Mouse (Mus musculus) stomach, postnatal 0 days (tissue): ENCODE measurements around the gene Inca1. TPM values are rescaled to one million over a fixed set of nuclear protein-coding genes. Genes with fewer than 3 reads are reported as not detected.

ENCODE experiments used
- ATAC-seq: fragments of 200-750 bp; cut with Nextera tagmentation; 2 replicates; pipeline ENCODE4 v1.8.0; 2017; ENCODE audit not compliant: low FRiP score, low TSS enrichment
- DNase-seq: peaks from one replicate; pipeline ENCODE4 v3.0.0-alpha.2; 2016; ENCODE audit warnings: low spot score
- H3K27ac ChIP-seq: fragments of 300-500 bp; sonication (generic); replicated peaks from 2 replicates; pipeline ENCODE4 v1.5.1; 2014; ENCODE audit warnings: mild to moderate bottlenecking, control low read depth
- H3K27me3 ChIP-seq: fragments of 300-500 bp; sonication (generic); 2 replicates; pipeline ENCODE4 v1.6.1; 2014; ENCODE audit warnings: low read length; ENCODE audit not compliant: control insufficient read depth, insufficient read depth
- H3K36me3 ChIP-seq: fragments of 300-500 bp; sonication (generic); 2 replicates; pipeline ENCODE4 v1.6.1; 2014; ENCODE audit warnings: low read length, mixed read lengths; ENCODE audit not compliant: control insufficient read depth, insufficient read depth
- H3K4me1 ChIP-seq: fragments of 300-500 bp; sonication (generic); replicated peaks from 2 replicates; pipeline ENCODE4 v1.6.1; 2014; ENCODE audit warnings: antibody characterized with exemption; ENCODE audit not compliant: control insufficient read depth, insufficient read depth
- H3K4me2 ChIP-seq: fragments of 300-500 bp; sonication (generic); replicated peaks from 2 replicates; pipeline ENCODE4 v1.6.1; 2014; ENCODE audit warnings: low read depth, mild to moderate bottlenecking, control low read depth, moderate library complexity
- H3K4me3 ChIP-seq: fragments of 300-500 bp; sonication (generic); 2 replicates; pipeline ENCODE4 v1.5.1; 2014; ENCODE audit warnings: low read depth, low read length, control low read depth
- H3K9ac ChIP-seq: fragments of 300-500 bp; sonication (generic); 2 replicates; pipeline ENCODE4 v1.6.1; 2014; ENCODE audit warnings: mild to moderate bottlenecking, low read length, control low read depth, mixed read lengths
- H3K9me3 ChIP-seq: fragments of 300-500 bp; sonication (generic); 2 replicates; pipeline ENCODE4 v1.6.1; 2016; ENCODE audit warnings: low read length; ENCODE audit not compliant: control insufficient read depth
- CTCF ChIP-seq: IDR thresholded peaks from 2 replicates; pipeline ENCODE4 v1.5.1; 2016; ENCODE audit warnings: antibody characterized with exemption, low read depth, mild to moderate bottlenecking, moderate library complexity
- EP300 ChIP-seq: optimal IDR thresholded peaks from 2 replicates; pipeline ENCODE3; 2016; ENCODE audit warnings: antibody characterized with exemption
- WGBS: fragments of 180-500 bp; shearing (Covaris S2); extraction: QIAGEN DNeasy Blood & Tissue Kit; methylation state at CpG from one replicate; pipeline ENCODE4 v1.1.7; 2014; 5-methylcytosine and 5-hydroxymethylcytosine counted together
- polyA plus RNA-seq: library from polyadenylated mRNA; unstranded; fragments of >200 nt; fragmentation: Nextera tagmentation; extraction: Ambion mirVana; gene quantifications from 2 replicates; pipeline ENCODE4 v1.2.1, GENCODE M21; 2015

The Inca1 gene
- polyA plus RNA-seq, 1 experiment from 2014 or later: 1.6 TPM

GRCm38 (mm10) chr11:70726585-70726984, 26.6 kb upstream of the Inca1 start:
- peaks cover 32% of the 10 kb centered on the region for H3K36me3 ChIP-seq
- WGBS: 84% methylated on average over 2 of the region's 2 CpGs

DNA sequence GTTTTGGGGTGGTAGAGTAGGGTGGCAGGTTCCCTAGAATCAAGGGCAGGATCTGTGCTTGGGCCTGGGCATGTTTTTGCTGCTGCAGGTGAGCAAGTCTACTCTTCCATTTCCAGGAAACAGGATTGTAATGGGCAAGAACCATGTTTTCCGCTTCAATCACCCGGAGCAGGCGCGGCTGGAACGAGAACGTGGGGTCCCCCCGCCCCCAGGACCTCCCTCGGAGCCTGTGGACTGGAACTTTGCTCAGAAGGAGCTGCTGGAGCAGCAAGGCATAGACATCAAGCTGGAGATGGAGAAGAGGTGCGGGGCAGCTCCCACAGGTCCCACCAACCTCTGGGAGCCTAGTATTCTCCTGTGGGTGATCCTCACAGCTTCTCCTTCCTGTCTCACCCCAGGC, 24.8 kb upstream of the Inca1 start:
- Histone ChIP-seq H3K27me3 (no peaks in the 10 kb centered on the region), H3K9ac (no peak overlapping the region), H3K4me1 (no peaks in the 10 kb centered on the region), H3K4me3 (no peak overlapping the region), H3K4me2 (no peak overlapping the region), H3K9me3 (no peaks in the 10 kb centered on the region), H3K36me3 (peaks cover 43% of the 10 kb centered on the region), H3K27ac (no peak overlapping the region)
- ATAC-seq (no peak), DNase-seq (no peak)
- TF ChIP-seq CTCF (no peak), EP300 (no peak)
- WGBS: 87% methylated on average over 9 of the region's 9 CpGs

More at GRCm38 (mm10) chr11:70726585-70726984, 26.6 kb upstream of the Inca1 start:
- no peak overlapping the region for H3K27ac ChIP-seq
- H3K4me3 ChIP-seq: no peak overlapping the region
- no peaks in the 10 kb centered on the region for H3K4me1 ChIP-seq
- no peak overlapping the region for H3K9ac ChIP-seq
- no peak overlapping the region for H3K4me2 ChIP-seq
- H3K9me3 ChIP-seq: no peaks in the 10 kb centered on the region
- ATAC-seq (no peak), DNase-seq (no peak)
- no peaks in the 10 kb centered on the region for H3K27me3 ChIP-seq
- TF ChIP-seq CTCF (no peak), EP300 (no peak)

DNA sequence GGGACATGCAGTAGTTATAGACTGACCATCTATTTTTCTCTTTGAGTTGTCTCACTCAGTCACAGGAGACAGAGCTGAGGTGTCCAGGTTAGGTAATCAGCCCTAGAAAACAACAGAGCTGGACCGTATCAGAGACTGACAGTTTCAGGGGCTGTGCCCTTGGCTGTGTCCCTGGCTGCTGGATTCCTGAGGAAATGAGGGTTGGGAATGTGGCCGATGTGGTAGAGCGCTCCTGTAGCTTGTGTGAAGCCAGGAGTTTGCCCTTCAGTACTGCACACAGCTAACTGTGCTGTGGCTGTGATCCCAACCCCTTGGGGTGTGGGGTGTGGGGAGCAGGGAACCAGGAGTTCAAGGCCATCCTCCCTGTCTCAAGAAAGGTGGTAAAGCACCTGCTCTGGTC, 21.1 kb upstream of the Inca1 start:
- DNase-seq (no peak), ATAC-seq (no peak)
- H3K27ac ChIP-seq: no peak overlapping the region
- H3K27me3 ChIP-seq: no peaks in the 10 kb centered on the region
- TF ChIP-seq EP300: no peak
- TF ChIP-seq CTCF: no peak
- no peaks in the 10 kb centered on the region for H3K9me3 ChIP-seq
- 88% methylated on average over 3 of the region's 3 CpGs for WGBS
- no peaks in the 10 kb centered on the region for H3K4me1 ChIP-seq
- H3K9ac ChIP-seq: no peak overlapping the region
- H3K4me2 ChIP-seq: no peak overlapping the region
- no peak overlapping the region for H3K4me3 ChIP-seq
- H3K36me3 ChIP-seq: peaks cover 55% of the 10 kb centered on the region

GRCm38 (mm10) chr11:70720567-70720966, 20.6 kb upstream of the Inca1 start:
- WGBS: 86% methylated on average over 3 of the region's 3 CpGs
- Histone ChIP-seq H3K4me3 (no peak overlapping the region), H3K4me1 (no peaks in the 10 kb centered on the region), H3K9me3 (no peaks in the 10 kb centered on the region), H3K36me3 (peaks cover 53% of the 10 kb centered on the region), H3K4me2 (no peak overlapping the region), H3K9ac (no peak overlapping the region), H3K27me3 (no peaks in the 10 kb centered on the region), H3K27ac (no peak overlapping the region)
- DNase-seq: no peak
- ATAC-seq: 0 out of 2 replicates have a peak, but pooled peaks have one; percentile 62
- TF ChIP-seq EP300 (no peak), CTCF (no peak)

GRCm38 (mm10) chr11:70718481-70718880, 18.5 kb upstream of the Inca1 start:
- DNase-seq: no peak

DNA sequence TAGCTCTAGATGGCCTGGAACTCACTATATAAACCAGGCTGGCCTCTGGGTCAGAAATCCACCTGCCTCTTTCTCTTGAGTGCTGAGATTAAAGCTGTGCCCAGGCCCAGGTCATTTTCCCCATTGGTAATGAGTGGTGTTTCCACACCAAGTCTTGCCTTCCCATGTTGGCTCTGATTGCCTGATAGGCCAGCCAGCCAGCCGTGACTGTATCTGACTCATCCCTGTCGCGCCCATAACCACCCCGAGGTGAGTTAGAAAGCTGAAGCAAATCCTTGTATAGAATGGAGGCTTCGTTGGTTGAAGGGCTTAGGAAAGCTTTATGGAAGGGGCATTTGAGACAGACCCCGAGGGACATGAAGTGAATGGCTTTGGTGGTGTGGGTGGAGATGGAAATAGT, 15.9 kb upstream of the Inca1 start:
- WGBS: 68% methylated on average over 6 of the region's 6 CpGs
- H3K4me3 ChIP-seq: no peak overlapping the region
- DNase-seq (peak; percentile 43), ATAC-seq (peak; percentile 63)
- H3K9me3 ChIP-seq: no peaks in the 10 kb centered on the region
- no peak overlapping the region for H3K4me2 ChIP-seq
- H3K27ac ChIP-seq: no peak overlapping the region
- TF ChIP-seq CTCF (no peak), EP300 (no peak)
- H3K9ac ChIP-seq: no peak overlapping the region
- H3K36me3 ChIP-seq: peaks cover 41% of the 10 kb centered on the region
- no peaks in the 10 kb centered on the region for H3K4me1 ChIP-seq
- H3K27me3 ChIP-seq: no peaks in the 10 kb centered on the region

More at GRCm38 (mm10) chr11:70718481-70718880, 18.5 kb upstream of the Inca1 start:
- TF ChIP-seq CTCF: no peak
- no peak for TF ChIP-seq EP300
- Histone ChIP-seq H3K4me2 (no peak overlapping the region), H3K4me3 (no peak overlapping the region), H3K9me3 (no peaks in the 10 kb centered on the region), H3K4me1 (no peaks in the 10 kb centered on the region), H3K27ac (no peak overlapping the region), H3K9ac (no peak overlapping the region), H3K36me3 (peaks cover 38% of the 10 kb centered on the region), H3K27me3 (no peaks in the 10 kb centered on the region)
- no peak for ATAC-seq
- 79% methylated on average over 5 of the region's 5 CpGs for WGBS
